Mouse (Mus musculus) adrenal gland, postnatal 14 days (tissue): Measurements from ENCODE around the gene Abhd11. TPM values are rescaled to one million over a fixed set of nuclear protein-coding genes. Genes with fewer than 3 reads are reported as not detected.
A peak's percentile ranks its signal among the peaks of the same experiment; 100 is the strongest.
"Not testable (repeated sequence)": the region's sequence is repeated elsewhere in the genome, so short reads cannot be mapped to it uniquely, and the experiment has no call there.

Experiments used
- DNase-seq: peaks from one replicate; pipeline ENCODE4 v3.0.0; 2021; ENCODE audit warnings: mixed read lengths
- total RNA-seq: library from RNA; stranded (reverse); gene quantifications from 2 replicates; pipeline ENCODE4 v1.2.3, GENCODE M21; 2021

Abhd11 gene
- total RNA-seq, 1 experiment from 2014 or later: 66.7 TPM

- DNase-seq: peak; percentile 92
Measured at GRCm38 (mm10) chr5:135023344-135024173, 14.6 kb downstream of the Abhd11 start, which contains the start of gene Stx1a. Gene Stx1a, plus strand, starts transcription at chr5:135023482.

GRCm38 (mm10) chr5:135024665-135025224 lies 15.8 kb downstream of the Abhd11 start:
- DNase-seq: no peak

- DNase-seq: no peak
Measured at GRCm38 (mm10) chr5:135025899-135026298, 16.9 kb downstream of the Abhd11 start.

GRCm38 (mm10) chr5:135029007-135029854 lies 20.3 kb downstream of the Abhd11 start:
- peak; percentile 88 for DNase-seq

- no peak for DNase-seq
Measured at GRCm38 (mm10) chr5:135032581-135032980, 23.6 kb downstream of the Abhd11 start.

GRCm38 (mm10) chr5:135034593-135034992 lies 25.6 kb downstream of the Abhd11 start:
- no peak for DNase-seq

- DNase-seq: peak; percentile 66
Measured at GRCm38 (mm10) chr5:135035608-135036359, 26.8 kb downstream of the Abhd11 start.

GRCm38 (mm10) chr5:135037946-135038345 lies 29.0 kb downstream of the Abhd11 start:
- DNase-seq: no peak

GRCm38 (mm10) chr5:135039541-135039940 lies 30.6 kb downstream of the Abhd11 start:
- no peak for DNase-seq

GRCm38 (mm10) chr5:135040059-135040458 lies 31.1 kb downstream of the Abhd11 start:
- DNase-seq: no peak

GRCm38 (mm10) chr5:135040777-135041176 lies 31.8 kb downstream of the Abhd11 start:
- DNase-seq: peak; percentile 68

GRCm38 (mm10) chr5:135042105-135042788 lies 33.3 kb downstream of the Abhd11 start:
- DNase-seq: no peak

- no peak for DNase-seq
Measured at GRCm38 (mm10) chr5:135044575-135044974, 35.6 kb downstream of the Abhd11 start.

GRCm38 (mm10) chr5:135048539-135048938 lies 39.6 kb downstream of the Abhd11 start:
- DNase-seq: no peak

- not testable (repeated sequence) for DNase-seq
Measured at GRCm38 (mm10) chr5:135049268-135049667, 40.3 kb downstream of the Abhd11 start.

GRCm38 (mm10) chr5:135053356-135053755 lies 44.4 kb downstream of the Abhd11 start:
- DNase-seq: no peak

Other genes starting within 250 kb of the Abhd11 start
- not detected in 2 replicates for gene Tmem270, start 102.4 kb upstream of the Abhd11 start, total RNA-seq
- 0.60 and 3.7 TPM in 2 replicates for gene Cldn13, start 93.6 kb upstream of the Abhd11 start, total RNA-seq
- gene Mettl27, start 76.8 kb upstream of the Abhd11 start, total RNA-seq: 24.5 and 28.5 TPM in 2 replicates
- not detected in 2 replicates for gene Cldn4, start 62.2 kb upstream of the Abhd11 start, total RNA-seq
- 0.90 and 9.0 TPM in 2 replicates for gene Cldn3, start 22.9 kb upstream of the Abhd11 start, total RNA-seq
- 5.9 and 10.9 TPM in 2 replicates for gene Stx1a, start 14.3 kb downstream of the Abhd11 start, total RNA-seq
- gene Dnajc30, start 55.0 kb downstream of the Abhd11 start, total RNA-seq: 24.5 and 26.2 TPM in 2 replicates
- gene Bud23, start 55.8 kb downstream of the Abhd11 start, total RNA-seq: 45.6 and 51.3 TPM in 2 replicates
- 2.2 and 3.5 TPM in 2 replicates for gene Vps37d, start 69.1 kb downstream of the Abhd11 start, total RNA-seq
- 80.7 and 81.6 TPM in 2 replicates for gene Mlxipl, start 80.7 kb downstream of the Abhd11 start, total RNA-seq
- gene Tbl2, start 140.5 kb downstream of the Abhd11 start, total RNA-seq: 26.5 and 26.6 TPM in 2 replicates
- gene Bcl7b, start 159.1 kb downstream of the Abhd11 start, total RNA-seq: 53.3 and 57.9 TPM in 2 replicates
- 84.6 and 87.4 TPM in 2 replicates for gene Baz1b, start 178.1 kb downstream of the Abhd11 start, total RNA-seq
- gene Fzd9, start 242.1 kb downstream of the Abhd11 start, total RNA-seq: 2.7 and 3.0 TPM in 2 replicates